Mouse (Mus musculus): Measurements from ENCODE around the gene Fkbp11. TPM values are rescaled to one million over a fixed set of nuclear protein-coding genes. Genes with fewer than 3 reads are reported as not detected.

The Fkbp11 gene
- polyA plus RNA-seq, 2 experiments: 58.9 to 82.7 TPM

GRCm38 (mm10) chr15:98695726-98696125 lies 32.3 kb downstream of the Fkbp11 start:
- Histone ChIP-seq H3K9me3 (ENCODE audit: control insufficient read depth, low read length) (no peaks in the 10 kb centered on the region), H3K27ac (replicated peaks; ENCODE audit: low read depth, low read length) (no peak overlapping the region), H3K4me2 (replicated peaks; ENCODE audit: low read depth, low read length, severe bottlenecking) (no peak overlapping the region), H3K4me3 (replicated peaks; ENCODE audit: low read length) (no peak overlapping the region), H3K27me3 (ENCODE audit: control insufficient read depth, insufficient read depth, low read length) (peaks cover 10% of the 10 kb centered on the region; the same call in 1 of the 2 replicates), H3K9ac (ENCODE audit: low read depth, low read length, severe bottlenecking) (no peak overlapping the region), H3K36me3 (ENCODE audit: control insufficient read depth, insufficient read depth, low read length) (no peaks in the 10 kb centered on the region), H3K4me1 (ENCODE audit: control insufficient read depth, insufficient read depth, low read length) (peaks cover 6% of the 10 kb centered on the region; the same call in 1 of the 2 replicates)
- TF ChIP-seq POLR2A (IDR thresholded peaks at IDR 0.05; ENCODE audit: borderline replicate concordance, extremely low read depth, insufficient read depth, insufficient read length): no peak
- 40% methylated on average over 9 of the region's 9 CpGs for WGBS
- DNase-seq (ENCODE audit: low spot score) (no peak), ATAC-seq (ENCODE audit: low FRiP score, low read depth) (no peak)

GRCm38 (mm10) chr15:98692171-98692715 lies 35.8 kb downstream of the Fkbp11 start:
- Histone ChIP-seq H3K36me3 (ENCODE audit: control insufficient read depth, insufficient read depth, low read length) (no peaks in the 10 kb centered on the region), H3K27me3 (ENCODE audit: control insufficient read depth, insufficient read depth, low read length) (no peaks in the 10 kb centered on the region), H3K4me2 (replicated peaks; ENCODE audit: low read depth, low read length, severe bottlenecking) (no peak overlapping the region), H3K4me3 (replicated peaks; ENCODE audit: low read length) (no peak overlapping the region), H3K4me1 (ENCODE audit: control insufficient read depth, insufficient read depth, low read length) (peaks cover 6% of the 10 kb centered on the region; the same call in 1 of the 2 replicates), H3K9ac (ENCODE audit: low read depth, low read length, severe bottlenecking) (no peak overlapping the region), H3K9me3 (ENCODE audit: control insufficient read depth, low read length) (no peaks in the 10 kb centered on the region), H3K27ac (replicated peaks; ENCODE audit: low read depth, low read length) (0 out of 2 replicates have a peak overlapping the region, but pooled peaks have one; percentile 16)
- ATAC-seq (ENCODE audit: low FRiP score, low read depth) (0 out of 2 replicates have a peak, but pooled peaks have one; percentile 47), DNase-seq (ENCODE audit: low spot score) (peak; percentile 60)
- WGBS: 37% methylated on average over 11 of the region's 11 CpGs
- no peak for TF ChIP-seq POLR2A (IDR thresholded peaks at IDR 0.05; ENCODE audit: borderline replicate concordance, extremely low read depth, insufficient read depth, insufficient read length)

- Histone ChIP-seq H3K9me3 (ENCODE audit: control insufficient read depth, low read length) (no peaks in the 10 kb centered on the region), H3K9ac (ENCODE audit: low read depth, low read length, severe bottlenecking) (no peak overlapping the region), H3K36me3 (ENCODE audit: control insufficient read depth, insufficient read depth, low read length) (no peaks in the 10 kb centered on the region), H3K4me1 (ENCODE audit: control insufficient read depth, insufficient read depth, low read length) (peaks cover 6% of the 10 kb centered on the region; the same call in 1 of the 2 replicates), H3K4me3 (replicated peaks; ENCODE audit: low read length) (no peak overlapping the region), H3K27me3 (ENCODE audit: control insufficient read depth, insufficient read depth, low read length) (no peaks in the 10 kb centered on the region), H3K27ac (replicated peaks; ENCODE audit: low read depth, low read length) (no peak overlapping the region), H3K4me2 (replicated peaks; ENCODE audit: low read depth, low read length, severe bottlenecking) (no peak overlapping the region)
- DNase-seq (ENCODE audit: low spot score) (no peak), ATAC-seq (ENCODE audit: low FRiP score, low read depth) (no peak)
- whole genome bisulfite sequencing: 57% methylated on average over 7 of the region's 7 CpGs
- no peak for TF ChIP-seq POLR2A (IDR thresholded peaks at IDR 0.05; ENCODE audit: borderline replicate concordance, extremely low read depth, insufficient read depth, insufficient read length)
Observed at GRCm38 (mm10) chr15:98691486-98692147, 36.4 kb downstream of the Fkbp11 start.

GRCm38 (mm10) chr15:98689682-98690081 lies 38.3 kb downstream of the Fkbp11 start:
- Histone ChIP-seq H3K27me3 (ENCODE audit: control insufficient read depth, insufficient read depth, low read length) (no peaks in the 10 kb centered on the region), H3K4me1 (ENCODE audit: control insufficient read depth, insufficient read depth, low read length) (peaks cover 6% of the 10 kb centered on the region; the same call in 1 of the 2 replicates), H3K9me3 (ENCODE audit: control insufficient read depth, low read length) (no peaks in the 10 kb centered on the region), H3K4me3 (replicated peaks; ENCODE audit: low read length) (no peak overlapping the region), H3K36me3 (ENCODE audit: control insufficient read depth, insufficient read depth, low read length) (no peaks in the 10 kb centered on the region), H3K9ac (ENCODE audit: low read depth, low read length, severe bottlenecking) (no peak overlapping the region), H3K27ac (replicated peaks; ENCODE audit: low read depth, low read length) (no peak overlapping the region), H3K4me2 (replicated peaks; ENCODE audit: low read depth, low read length, severe bottlenecking) (no peak overlapping the region)
- 88% methylated on average over 2 of the region's 2 CpGs for WGBS
- DNase-seq (ENCODE audit: low spot score) (no peak), ATAC-seq (ENCODE audit: low FRiP score, low read depth) (no peak)
- TF ChIP-seq POLR2A (IDR thresholded peaks at IDR 0.05; ENCODE audit: borderline replicate concordance, extremely low read depth, insufficient read depth, insufficient read length): no peak

- no peak for DNase-seq (ENCODE audit: low spot score)
- Histone ChIP-seq H3K4me2 (replicated peaks; ENCODE audit: low read depth, low read length, severe bottlenecking) (no peak overlapping the region), H3K36me3 (ENCODE audit: control insufficient read depth, insufficient read depth, low read length) (no peaks in the 10 kb centered on the region), H3K27me3 (ENCODE audit: control insufficient read depth, insufficient read depth, low read length) (no peaks in the 10 kb centered on the region), H3K4me1 (ENCODE audit: control insufficient read depth, insufficient read depth, low read length) (no peaks in the 10 kb centered on the region), H3K9ac (ENCODE audit: low read depth, low read length, severe bottlenecking) (no peak overlapping the region), H3K9me3 (ENCODE audit: control insufficient read depth, low read length) (no peaks in the 10 kb centered on the region), H3K27ac (replicated peaks; ENCODE audit: low read depth, low read length) (no peak overlapping the region), H3K4me3 (replicated peaks; ENCODE audit: low read length) (no peak overlapping the region)
- TF ChIP-seq POLR2A (IDR thresholded peaks at IDR 0.05; ENCODE audit: borderline replicate concordance, extremely low read depth, insufficient read depth, insufficient read length): no peak
- ATAC-seq (ENCODE audit: low FRiP score, low read depth): no peak
- WGBS: 61% methylated on average over 3 of the region's 3 CpGs
Observed at GRCm38 (mm10) chr15:98685926-98686325, 42.1 kb downstream of the Fkbp11 start.

Measured in limb, embryonic 14.5 days (tissue).